Mouse (Mus musculus) stomach, embryonic 16.5 days (tissue): ENCODE measurements around the gene Gm21586. TPM values are rescaled to one million over a fixed set of nuclear protein-coding genes. Genes with fewer than 3 reads are reported as not detected.
"Not testable (repeated sequence)": the region's sequence is repeated elsewhere in the genome, so short reads cannot be mapped to it uniquely, and the experiment has no call there.

Experiments used
- ATAC-seq: fragments of 200-750 bp; cut with Nextera tagmentation; 2 replicates; pipeline ENCODE4 v1.8.0; 2017; ENCODE audit warnings: moderate number of reproducible peaks, moderate TSS enrichment; ENCODE audit not compliant: insufficient read depth, low FRiP score
- H3K27ac ChIP-seq: fragments of 300-500 bp; sonication (generic); 2 replicates; pipeline ENCODE4 v1.5.1; 2014; ENCODE audit warnings: low read length
- H3K27me3 ChIP-seq: fragments of 300-500 bp; sonication (generic); 2 replicates; pipeline ENCODE4 v1.6.1; 2014; ENCODE audit warnings: low read length, control low read depth, mixed read lengths; ENCODE audit not compliant: control insufficient read depth, insufficient read depth
- H3K36me3 ChIP-seq: fragments of 300-500 bp; sonication (generic); 2 replicates; pipeline ENCODE4 v1.6.1; 2014; ENCODE audit warnings: low read length; ENCODE audit not compliant: control insufficient read depth, insufficient read depth
- H3K4me1 ChIP-seq: fragments of 300-500 bp; sonication (generic); 2 replicates; pipeline ENCODE4 v1.6.1; 2014; ENCODE audit warnings: low read length, control low read depth, mixed read lengths; ENCODE audit not compliant: control insufficient read depth, insufficient read depth
- H3K4me2 ChIP-seq: fragments of 300-500 bp; sonication (generic); 2 replicates; pipeline ENCODE4 v1.6.1; 2014; ENCODE audit warnings: low read depth, low read length, mixed read lengths
- H3K4me3 ChIP-seq: fragments of 300-500 bp; sonication (generic); replicated peaks from 2 replicates; pipeline ENCODE4 v1.5.1; 2014; ENCODE audit warnings: mild to moderate bottlenecking, low read length
- H3K9ac ChIP-seq: fragments of 300-500 bp; sonication (generic); 2 replicates; pipeline ENCODE4 v1.6.1; 2014; ENCODE audit warnings: low read length
- H3K9me3 ChIP-seq: fragments of 300-500 bp; sonication (generic); replicated peaks from 2 replicates; pipeline ENCODE4 v1.6.1; 2016; ENCODE audit warnings: low read length, control low read depth; ENCODE audit not compliant: control insufficient read depth
- WGBS: fragments of 180-500 bp; shearing (Covaris S2); extraction: QIAGEN DNeasy Blood & Tissue Kit; methylation state at CpG from one replicate; pipeline ENCODE4 v1.1.7; 2014; 5-methylcytosine and 5-hydroxymethylcytosine counted together
- polyA plus RNA-seq: library from polyadenylated mRNA; unstranded; fragments of >200 nt; fragmentation: Nextera tagmentation; extraction: Ambion mirVana; gene quantifications from 2 replicates; pipeline ENCODE4 v1.2.1, GENCODE M21; 2015

Gm21586 gene
- not detected in 2 replicates for polyA plus RNA-seq

GRCm38 (mm10) chr4:42439078-42439477 is at the start of gene Gm21586:
Gene Gm21586, plus strand, starts transcription at chr4:42439378.
- not testable (repeated sequence) for H3K9me3 ChIP-seq, ATAC-seq, H3K9ac ChIP-seq, H3K27me3 ChIP-seq, H3K27ac ChIP-seq, H3K4me3 ChIP-seq, H3K36me3 ChIP-seq, H3K4me1 ChIP-seq, H3K4me2 ChIP-seq
- WGBS, result no CpG with 5 or more reads among the region's 18 CpGs

DNA sequence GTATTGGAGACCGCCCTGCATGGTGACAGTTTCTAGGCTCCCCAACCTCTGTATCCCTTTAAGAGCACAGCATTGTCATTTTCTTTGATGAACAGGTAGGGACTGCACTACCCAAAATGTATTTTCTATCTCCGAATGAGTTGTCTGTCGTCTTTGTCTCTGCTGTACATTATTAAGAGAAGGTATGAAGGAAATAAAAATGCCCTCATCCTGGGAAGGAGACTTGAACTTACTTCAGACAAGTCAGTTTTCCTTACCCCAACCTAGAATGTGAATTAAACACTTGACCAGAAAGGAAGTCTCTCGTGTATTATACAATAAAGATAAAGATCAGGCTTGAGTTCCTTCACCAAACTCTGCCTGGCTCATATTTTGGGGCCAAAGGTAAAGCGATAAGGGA is 27.3 kb downstream of the Gm21586 start, which contains the start of gene Gm2163:
Gene Gm2163, plus strand, starts transcription at position 301 of the 400 bp plus-strand sequence.
- not testable (repeated sequence) for H3K4me3 ChIP-seq, ATAC-seq, H3K4me1 ChIP-seq, H3K27ac ChIP-seq, H3K36me3 ChIP-seq, H3K9me3 ChIP-seq, H3K9ac ChIP-seq, H3K4me2 ChIP-seq, H3K27me3 ChIP-seq
- WGBS, result no CpG with 5 or more reads among the region's 5 CpGs

Other genes starting within 250 kb of the Gm21586 start
- gene Gm10600, start 198.7 kb upstream of the Gm21586 start, polyA plus RNA-seq, result not detected in 2 replicates
- not detected in 2 replicates for gene Ccl21b, start 183.6 kb upstream of the Gm21586 start, polyA plus RNA-seq
- not detected in 2 replicates for gene Gm21953, start 145.1 kb upstream of the Gm21586 start, polyA plus RNA-seq
- not detected in 2 replicates for gene Fam205a3, start 121.0 kb upstream of the Gm21586 start, polyA plus RNA-seq
- 0.06 and 0.10 TPM in 2 replicates for gene Gm2163, start 27.4 kb downstream of the Gm21586 start, polyA plus RNA-seq
- gene Fam205a2, start 88.8 kb downstream of the Gm21586 start, polyA plus RNA-seq, result not detected in 2 replicates
- not detected in 2 replicates for gene Gm10591, start 172.8 kb downstream of the Gm21586 start, polyA plus RNA-seq
- gene Gm2564, start 190.3 kb downstream of the Gm21586 start, polyA plus RNA-seq, result 0.44 and 0.46 TPM in 2 replicates
- gene Ccl27b, start 215.9 kb downstream of the Gm21586 start, polyA plus RNA-seq, result not detected in 2 replicates
- not detected in 2 replicates for gene Il11ra2, start 222.5 kb downstream of the Gm21586 start, polyA plus RNA-seq